Mouse (Mus musculus): Measurements from ENCODE around the gene Zfp664.
A peak's percentile ranks its signal among the peaks of the same experiment; 100 is the strongest.

The Zfp664 gene

DNA sequence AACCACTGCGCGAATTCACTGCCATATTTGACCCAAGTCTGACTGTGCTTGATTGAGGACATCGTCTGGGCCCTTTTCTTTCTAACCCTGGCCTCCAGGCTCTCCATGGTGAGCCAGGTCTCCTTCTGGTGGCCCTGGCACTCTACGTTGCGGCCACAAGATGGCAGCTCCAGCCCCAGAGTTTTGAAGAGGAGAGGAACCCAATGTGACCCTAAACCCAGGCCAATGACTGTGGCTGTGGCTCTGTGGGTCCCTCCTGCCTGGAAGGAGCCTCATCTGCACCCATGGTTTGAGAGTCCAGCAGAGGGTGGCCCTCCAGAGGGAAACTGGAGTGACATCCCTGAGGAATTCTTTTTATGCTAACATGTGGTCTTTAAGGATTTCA, 67.6 kb downstream of the Zfp664 start:
- peak; percentile 65 for DNase-seq

DNA sequence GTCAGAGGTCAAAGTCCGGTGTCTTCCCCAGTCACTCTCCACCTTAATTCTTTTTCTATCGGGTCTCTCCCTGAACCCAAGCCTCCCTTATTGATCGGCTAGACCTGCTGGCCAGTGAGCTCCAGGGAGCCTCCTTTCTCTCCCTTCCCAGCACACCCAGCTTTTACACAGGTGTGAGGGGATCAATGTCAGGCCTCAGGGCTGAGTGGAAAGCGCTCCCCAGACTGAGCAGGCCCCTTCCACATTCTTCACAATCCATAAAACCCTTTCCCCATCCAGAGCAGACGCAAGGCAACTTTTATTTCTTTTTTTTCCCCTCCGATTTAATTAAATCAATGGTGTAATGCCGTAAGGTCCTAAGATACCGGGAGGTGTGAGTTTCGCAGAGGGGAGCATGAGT, 68.1 kb downstream of the Zfp664 start:
- DNase-seq: no peak

DNA sequence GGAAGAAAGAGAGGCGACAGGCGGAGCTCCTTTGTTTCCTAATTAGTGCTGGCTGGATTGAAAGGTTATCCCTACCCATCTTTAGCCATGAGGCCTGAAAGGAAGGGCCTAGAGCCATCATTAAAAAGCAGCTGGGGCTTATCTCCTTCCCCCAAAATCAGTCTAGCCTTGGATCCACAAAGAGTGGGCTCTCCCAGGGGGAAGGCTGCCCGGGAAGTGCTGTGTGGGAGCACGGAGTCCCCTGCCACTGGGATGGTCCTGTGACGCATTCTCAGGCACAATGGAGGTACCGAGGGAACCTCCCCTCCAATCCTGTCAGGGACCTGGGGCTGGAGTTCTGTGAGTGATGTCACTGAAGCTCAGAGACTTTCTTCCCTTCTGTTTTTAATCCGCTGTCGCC, 68.6 kb downstream of the Zfp664 start:
- DNase-seq: no peak

DNA sequence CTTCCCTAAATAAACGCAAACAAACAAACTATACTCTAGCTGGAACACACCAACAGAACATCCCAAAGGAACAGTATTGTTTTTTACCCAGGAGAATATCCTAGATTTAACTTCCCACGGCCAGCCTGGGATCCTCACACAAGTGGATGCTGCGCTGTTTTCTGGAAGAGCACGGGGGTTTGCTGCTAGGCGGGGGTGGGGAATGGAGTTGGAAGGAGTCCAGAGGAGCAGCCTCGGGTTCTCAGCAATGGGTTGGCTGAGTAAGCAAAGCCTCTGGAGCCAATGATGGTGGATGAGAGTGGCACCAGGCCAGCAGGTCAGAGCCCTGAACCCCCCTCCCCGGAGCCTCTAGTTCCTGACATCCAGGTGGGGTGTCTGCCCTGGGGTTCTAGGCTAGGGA, 72.1 kb downstream of the Zfp664 start:
- no peak for DNase-seq

DNA sequence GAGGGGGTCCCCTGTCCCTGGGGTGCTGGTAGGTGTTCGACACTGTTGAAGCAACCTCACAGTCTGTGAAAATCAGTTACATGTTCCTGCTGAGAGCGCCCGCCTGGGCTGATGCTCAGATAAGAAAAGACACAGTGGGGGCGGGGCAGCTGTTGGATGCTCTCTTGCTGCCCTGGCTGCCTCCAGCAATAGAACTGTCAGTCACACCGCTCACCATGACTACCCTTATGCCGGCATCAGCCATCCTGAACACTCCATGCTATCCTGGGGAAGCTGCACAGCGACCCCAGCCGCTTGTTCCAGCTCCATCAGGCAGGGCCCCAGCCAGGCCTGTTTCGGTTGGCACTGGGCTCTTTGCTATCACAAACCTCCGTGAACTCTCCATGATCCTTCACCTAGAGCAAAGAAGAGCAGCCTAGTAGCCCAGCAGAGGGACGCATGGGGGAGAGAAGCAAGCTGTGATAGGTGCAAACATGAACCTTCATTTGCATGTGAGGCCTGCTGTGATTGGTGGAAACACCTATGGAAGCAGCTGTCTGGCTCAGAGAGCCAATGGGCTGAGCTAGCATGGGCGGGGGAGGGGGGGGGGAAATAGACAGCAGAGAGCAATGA, 80.8 kb downstream of the Zfp664 start:
- DNase-seq: peak; percentile 26

DNA sequence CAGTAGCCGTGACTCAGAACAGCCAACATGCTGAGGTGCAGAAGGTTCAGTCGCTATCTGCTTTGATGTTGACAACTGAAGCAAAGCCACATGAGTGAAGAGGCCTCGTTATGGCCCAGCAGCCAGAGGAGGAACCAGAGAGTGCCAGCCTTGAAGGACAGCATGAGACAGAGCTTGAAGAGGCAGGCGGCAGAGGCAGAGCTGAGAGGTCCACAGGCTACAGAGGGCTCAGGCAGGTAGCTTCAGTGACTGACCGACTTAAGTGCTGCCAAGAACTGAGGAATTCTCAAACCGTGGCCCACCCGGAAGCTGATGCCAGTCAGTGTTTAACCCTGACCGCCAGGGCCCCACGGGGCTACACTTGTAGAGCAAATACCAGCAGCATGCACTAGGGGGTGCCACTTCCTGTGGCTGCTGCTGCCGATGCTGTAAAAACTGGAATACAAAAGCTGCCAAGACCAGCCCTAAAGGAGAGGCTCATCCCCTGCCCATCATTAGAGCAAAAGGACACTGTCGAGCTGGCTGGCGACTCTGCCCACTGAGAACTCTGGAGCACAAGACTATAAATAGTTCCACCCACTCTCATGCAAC, 81.4 kb downstream of the Zfp664 start:
- peak; percentile 76 for DNase-seq

DNA sequence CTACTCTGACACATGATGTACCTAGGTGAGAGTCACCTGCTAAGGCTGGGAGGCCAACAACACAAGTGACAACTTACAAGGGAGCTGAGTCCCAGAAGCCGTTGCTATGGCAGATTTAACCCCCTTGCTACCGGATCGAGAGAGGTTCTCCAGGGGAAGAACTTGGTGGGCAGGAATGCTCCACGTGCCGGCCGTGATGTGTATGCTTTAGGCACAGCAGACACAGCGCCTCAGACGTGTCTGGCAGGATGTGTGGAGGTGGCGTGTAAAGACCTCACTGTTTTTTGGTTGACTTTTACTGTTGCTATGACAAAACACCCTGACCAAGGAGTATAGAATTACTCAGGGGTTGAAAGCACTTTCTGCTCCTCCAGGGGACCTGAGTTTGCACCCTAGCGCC, 81.9 kb downstream of the Zfp664 start:
- DNase-seq: peak; percentile 21

DNA sequence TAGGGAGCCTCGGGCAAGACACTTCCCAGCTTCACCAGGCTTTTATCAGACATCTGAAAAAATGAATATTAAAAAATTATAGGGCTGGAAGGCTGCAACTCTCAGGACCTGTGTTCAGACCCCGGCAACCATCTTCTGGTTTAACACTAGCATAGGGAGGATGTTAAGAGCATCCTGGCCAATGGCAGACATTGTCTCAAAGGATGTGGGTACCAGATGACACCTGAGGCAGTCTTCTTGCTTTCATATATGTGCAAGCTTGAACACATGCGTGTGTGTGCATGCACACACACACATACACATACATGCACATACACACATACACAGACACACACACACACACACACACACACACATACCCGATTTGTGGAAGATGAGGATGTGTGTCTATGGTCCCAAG, 82.6 kb downstream of the Zfp664 start:
- no peak for DNase-seq

DNA sequence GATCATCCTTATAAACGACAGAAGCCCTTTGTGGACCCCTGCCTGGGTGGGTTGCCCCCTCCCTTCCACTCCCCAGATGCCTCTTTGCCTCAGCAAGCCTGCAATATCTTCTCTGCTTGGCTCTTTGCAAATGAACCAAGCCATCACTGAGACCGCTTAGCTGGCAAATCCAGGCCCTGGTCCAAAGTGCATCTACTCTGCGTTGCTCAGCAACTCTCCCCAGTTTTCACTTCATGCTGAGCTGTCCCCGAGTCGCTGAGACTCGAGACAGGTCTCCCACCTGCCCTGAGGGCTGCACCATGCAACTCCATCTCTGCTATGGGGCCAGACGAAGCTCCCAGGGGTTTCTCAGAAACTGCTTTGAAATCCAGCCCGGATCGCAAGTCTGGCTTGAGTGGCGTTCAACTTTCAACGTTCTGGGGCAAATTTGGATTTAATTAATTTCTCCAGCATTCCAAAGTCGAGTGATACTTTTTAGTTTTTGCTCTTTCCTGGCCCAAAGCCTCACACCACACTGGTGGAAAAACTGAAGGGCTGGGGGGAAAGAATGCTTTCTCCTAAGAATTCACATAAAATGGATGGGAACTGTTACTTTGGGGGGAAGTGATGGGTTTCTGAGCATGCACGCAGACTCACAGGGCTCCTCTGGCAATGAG, 88.3 kb downstream of the Zfp664 start:
- DNase-seq: no peak

DNA sequence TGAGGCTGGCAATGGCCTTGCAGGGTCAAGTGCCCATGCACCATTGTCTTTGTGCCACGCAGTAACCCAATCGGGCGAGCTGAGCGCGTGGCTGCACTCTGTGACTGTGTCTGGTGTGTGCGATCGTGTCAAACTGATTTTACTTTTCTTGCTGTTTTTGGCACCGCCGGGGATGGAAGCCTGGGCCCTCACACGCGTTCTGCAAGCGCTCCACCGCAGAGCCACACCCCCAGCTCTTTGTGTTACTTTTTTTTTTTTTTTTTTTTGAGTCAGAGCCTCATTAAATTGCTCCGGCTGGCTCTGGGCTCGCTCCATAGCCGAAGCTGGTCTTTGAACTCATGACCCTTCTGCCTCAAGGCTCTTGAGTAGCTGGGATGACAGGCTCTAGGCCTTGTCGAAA, 88.8 kb downstream of the Zfp664 start:
- DNase-seq: no peak

Measured in thymus, postnatal 25 days (tissue).